Mouse (Mus musculus) C2C12 (cell line): ENCODE measurements around the gene Fam160b1.

ENCODE experiments used
- CTCF ChIP-seq: IDR thresholded peaks from one replicate; pipeline ENCODE4 v1.5.1; 2011; ENCODE audit not compliant: control insufficient read depth, insufficient read depth, insufficient read length
- MYOD1 ChIP-seq: IDR thresholded peaks from one replicate; pipeline ENCODE4 v1.6.1; 2011; ENCODE audit warnings: low read depth; ENCODE audit not compliant: control insufficient read depth, insufficient read length

- TF ChIP-seq CTCF (no peak), MYOD1 (no peak)
Measured at GRCm38 (mm10) chr19:57361131-57361938, 855 bp downstream of the Fam160b1 start.
